Mouse (Mus musculus) liver, adult (tissue): ENCODE results near the gene Neu1.

ENCODE experiments used
- GATA4 ChIP-seq: IDR thresholded peaks from 2 replicates; pipeline ENCODE4 v1.6.1; 2014; ENCODE audit warnings: mild to moderate bottlenecking, low read length; ENCODE audit not compliant: insufficient replicate concordance

Neu1 gene

GRCm38 (mm10) chr17:34898160-34898586, 32.9 kb upstream of the Neu1 start, which contains the start of the genes C2 and Ehmt2:
Gene C2 (minus strand): TSS chr17:34898265.
Gene Ehmt2 (plus strand): TSS chr17:34898469.
- no peak for TF ChIP-seq GATA4

GRCm38 (mm10) chr17:34898706-34899052, 32.4 kb upstream of the Neu1 start:
- no peak for TF ChIP-seq GATA4

GRCm38 (mm10) chr17:34899053-34899889, 31.8 kb upstream of the Neu1 start:
- no peak for TF ChIP-seq GATA4

GRCm38 (mm10) chr17:34899890-34900243, 31.2 kb upstream of the Neu1 start:
- TF ChIP-seq GATA4, result no peak

GRCm38 (mm10) chr17:34902895-34903294, 28.2 kb upstream of the Neu1 start:
- TF ChIP-seq GATA4, result no peak

GRCm38 (mm10) chr17:34910982-34911381, 20.1 kb upstream of the Neu1 start:
- no peak for TF ChIP-seq GATA4

- no peak for TF ChIP-seq GATA4
Observed at GRCm38 (mm10) chr17:34911945-34912351, 19.1 kb upstream of the Neu1 start.

- TF ChIP-seq GATA4, result no peak
Observed at GRCm38 (mm10) chr17:34913930-34914665, 17.0 kb upstream of the Neu1 start, which contains the start of gene Slc44a4. Gene Slc44a4 (plus strand): TSS chr17:34914466.

- TF ChIP-seq GATA4, result no peak
Observed at GRCm38 (mm10) chr17:34915410-34915831, 15.6 kb upstream of the Neu1 start.

- no peak for TF ChIP-seq GATA4
Observed at GRCm38 (mm10) chr17:34916316-34916715, 14.7 kb upstream of the Neu1 start.

GRCm38 (mm10) chr17:34917188-34917587, 13.9 kb upstream of the Neu1 start:
- TF ChIP-seq GATA4, result no peak

GRCm38 (mm10) chr17:34922939-34923338, 8.1 kb upstream of the Neu1 start:
- no peak for TF ChIP-seq GATA4

GRCm38 (mm10) chr17:34924258-34924657, 6.8 kb upstream of the Neu1 start:
- TF ChIP-seq GATA4, result no peak

- no peak for TF ChIP-seq GATA4
Observed at GRCm38 (mm10) chr17:34927306-34928019, 3.6 kb upstream of the Neu1 start.

- TF ChIP-seq GATA4, result no peak
Observed at GRCm38 (mm10) chr17:34928841-34929240, 2.2 kb upstream of the Neu1 start.

- no peak for TF ChIP-seq GATA4
Observed at GRCm38 (mm10) chr17:34931735-34932098, 664 bp downstream of the Neu1 start.
